9 mouse cellular contexts compared by ENCODE assay signal in genomic region chr3:96953489-96954233, GRCm38 (mm10). TPM values are rescaled to one million over a fixed set of nuclear protein-coding genes. Genes with fewer than 3 reads are reported as not detected.
DNase-seq lines count a peak whose midpoint lies in the region; ATAC-seq and TF ChIP-seq lines count a peak whose summit lies in the region.
"Had no signal": no experiment of that assay in that cellular context is flagged by ENCODE, and none has a peak within 500 bp of the region (broad histone marks: within the 10 kb centered on the region; RNA-seq: fewer than 3 reads in every experiment).

No protein-coding gene starts in this region.

- H3K36me3 ChIP-seq in kidney, adult 2 months (ENCODE audit: control insufficient read depth, insufficient read depth, low read length), result no peaks in the 10 kb centered on the region
- H3K36me3 ChIP-seq in heart, embryonic 15.5 days, result no peaks in the 10 kb centered on the region
- H3K36me3 ChIP-seq in limb, embryonic 15.5 days, result no peaks in the 10 kb centered on the region
- H3K36me3 ChIP-seq in stomach, embryonic 15.5 days, result no peaks in the 10 kb centered on the region
- H3K36me3 ChIP-seq in thymus, adult 2 months (ENCODE audit: control insufficient read depth, insufficient read depth, low read length), result no peaks in the 10 kb centered on the region
- H3K36me3 ChIP-seq: neural tube, embryonic 12.5 days had no signal

- H3K9ac ChIP-seq in heart, embryonic 15.5 days, result no peak overlapping the region
- H3K9ac ChIP-seq in limb, embryonic 15.5 days, result no peak overlapping the region
- no peak overlapping the region for H3K9ac ChIP-seq in stomach, embryonic 15.5 days
- H3K9ac ChIP-seq: neural tube, embryonic 12.5 days had no signal

- H3K4me1 ChIP-seq in kidney, adult 2 months (ENCODE audit: control insufficient read depth, insufficient read depth, low read length), result no peaks in the 10 kb centered on the region
- H3K4me1 ChIP-seq in heart, embryonic 15.5 days (replicated peaks), result peaks cover 17% of the 10 kb centered on the region
- H3K4me1 ChIP-seq in limb, embryonic 15.5 days, result peaks cover 7% of the 10 kb centered on the region; the same call in 1 of the 2 replicates
- H3K4me1 ChIP-seq in stomach, embryonic 15.5 days, result peaks cover 3% of the 10 kb centered on the region; the same call in 1 of the 2 replicates
- H3K4me1 ChIP-seq in thymus, adult 2 months (replicated peaks; ENCODE audit: control insufficient read depth, insufficient read depth, low read length), result no peaks in the 10 kb centered on the region

- H3K4me2 ChIP-seq in heart, embryonic 15.5 days, result peak overlapping the region; percentile 43
- 0 out of 2 replicates have a peak overlapping the region, but pooled peaks have one; percentile 22 for H3K4me2 ChIP-seq in limb, embryonic 15.5 days
- H3K4me2 ChIP-seq in stomach, embryonic 15.5 days, result peak overlapping the region; percentile 25
- H3K4me2 ChIP-seq: neural tube, embryonic 12.5 days had no signal

- no peak overlapping the region for H3K4me3 ChIP-seq in kidney, adult 2 months (ENCODE audit: insufficient read depth, low read depth, low read length)
- H3K4me3 ChIP-seq in heart, embryonic 15.5 days, result no peak overlapping the region
- no peak overlapping the region for H3K4me3 ChIP-seq in limb, embryonic 15.5 days
- no peak overlapping the region for H3K4me3 ChIP-seq in stomach, embryonic 15.5 days (replicated peaks)
- no peak overlapping the region for H3K4me3 ChIP-seq in thymus, adult 2 months (ENCODE audit: control insufficient read depth, insufficient read depth, low read length)
- H3K4me3 ChIP-seq: neural tube, embryonic 12.5 days had no signal

- 30% methylated on average over 14 of the region's 14 CpGs for WGBS in kidney, adult 2 months
- 27% methylated on average over 14 of the region's 14 CpGs for WGBS in heart, embryonic 15.5 days
- 31% methylated on average over 14 of the region's 14 CpGs for WGBS in limb, embryonic 15.5 days
- WGBS in stomach, embryonic 15.5 days, result 42% methylated on average over 14 of the region's 14 CpGs
- WGBS in thymus, adult 2 months, result 76% methylated on average over 14 of the region's 14 CpGs

- peak; percentile 26 for DNase-seq in kidney, adult 2 months
- no peak for DNase-seq in kidney, postnatal 36 days
- DNase-seq in T-cell, adult 2 months (ENCODE audit: low spot score), result no peak
- no peak for DNase-seq in thymus, adult 2 months
- DNase-seq in urinary bladder, postnatal 25 days (ENCODE audit: low spot score), result no peak

- no peak for TF ChIP-seq CTCF in kidney, adult 2 months (conservative IDR thresholded peaks at IDR 0.05; ENCODE audit: insufficient read depth, insufficient read length, low read depth, low read length)
- TF ChIP-seq CTCF in thymus, adult 2 months (IDR thresholded peaks at IDR 0.05; ENCODE audit: borderline replicate concordance, control insufficient read depth, extremely low read depth, insufficient read depth, low read length, poor library complexity), result no peak

- no peak for TF ChIP-seq POLR2A in kidney, adult 2 months (IDR thresholded peaks at IDR 0.05; ENCODE audit: low read depth, low read length)
- no peak for TF ChIP-seq POLR2A in thymus, adult 2 months (IDR thresholded peaks at IDR 0.05; ENCODE audit: control insufficient read depth, extremely low read depth, insufficient read depth, low read length, poor library complexity)

- H3K9me3 ChIP-seq in heart, embryonic 15.5 days (replicated peaks), result no peaks in the 10 kb centered on the region
- no peaks in the 10 kb centered on the region for H3K9me3 ChIP-seq in limb, embryonic 15.5 days
- no peaks in the 10 kb centered on the region for H3K9me3 ChIP-seq in stomach, embryonic 15.5 days
- H3K9me3 ChIP-seq: neural tube, embryonic 12.5 days had no signal

- ATAC-seq in heart, embryonic 15.5 days (replicated peaks; ENCODE audit: insufficient number of reproducible peaks, insufficient read depth, low FRiP score, low read depth), result peak; percentile 78
- ATAC-seq in limb, embryonic 15.5 days (ENCODE audit: insufficient number of reproducible peaks, low FRiP score, low TSS enrichment, low read depth), result no peak
- ATAC-seq in stomach, embryonic 15.5 days (ENCODE audit: insufficient read depth, low FRiP score, low read depth), result 0 out of 2 replicates have a peak, but pooled peaks have one; percentile 7

- H3K27me3 ChIP-seq in kidney, adult 2 months (replicated peaks; ENCODE audit: control insufficient read depth, insufficient read depth, low read length), result no peaks in the 10 kb centered on the region
- no peaks in the 10 kb centered on the region for H3K27me3 ChIP-seq in heart, embryonic 15.5 days
- H3K27me3 ChIP-seq in limb, embryonic 15.5 days, result no peaks in the 10 kb centered on the region
- no peaks in the 10 kb centered on the region for H3K27me3 ChIP-seq in stomach, embryonic 15.5 days (replicated peaks)
- no peaks in the 10 kb centered on the region for H3K27me3 ChIP-seq in thymus, adult 2 months (ENCODE audit: control insufficient read depth, insufficient read depth, low read length)
- H3K27me3 ChIP-seq: neural tube, embryonic 12.5 days had no signal

- H3K27ac ChIP-seq in kidney, adult 2 months (ENCODE audit: insufficient read depth, low read depth, low read length), result no peak overlapping the region
- H3K27ac ChIP-seq in heart, embryonic 15.5 days, result peak overlapping the region; percentile 68
- H3K27ac ChIP-seq in limb, embryonic 15.5 days, result no peak overlapping the region
- H3K27ac ChIP-seq in stomach, embryonic 15.5 days, result no peak overlapping the region
- no peak overlapping the region for H3K27ac ChIP-seq in thymus, adult 2 months (ENCODE audit: control insufficient read depth, insufficient read depth, low read length)
- H3K27ac ChIP-seq: neural tube, embryonic 12.5 days had no signal

RNA-seq across cellular contexts. Expression of gene Gja8, which starts 27.8 kb away (rescaled TPM):
- 0.01 TPM in 1 of 2 replicates, not detected in the other for polyA plus RNA-seq in kidney, adult 2 months (2012; rRNA removed)
- not detected in 2 replicates for polyA plus RNA-seq in heart, embryonic 15.5 days (2015; fragmentation: Nextera tagmentation; extraction: Ambion mirVana)
- polyA plus RNA-seq in limb, embryonic 15.5 days (2015; fragmentation: Nextera tagmentation; extraction: Ambion mirVana), result not detected in 2 replicates
- not detected in 2 replicates for polyA plus RNA-seq in stomach, embryonic 15.5 days (2015; fragmentation: Nextera tagmentation; extraction: Ambion mirVana)
- 0.01 TPM in 2 replicates for polyA plus RNA-seq in thymus, adult 2 months (2012; rRNA removed)

RNA-seq across cellular contexts. Expression of gene Gpr89, which starts 48.5 kb away (rescaled TPM):
- 28.9 and 33.6 TPM in 2 replicates for polyA plus RNA-seq in kidney, adult 2 months (2012; rRNA removed)
- 24.6 and 28.6 TPM in 2 replicates for polyA plus RNA-seq in heart, embryonic 15.5 days (2015; fragmentation: Nextera tagmentation; extraction: Ambion mirVana)
- 40.2 and 40.5 TPM in 2 replicates for polyA plus RNA-seq in limb, embryonic 15.5 days (2015; fragmentation: Nextera tagmentation; extraction: Ambion mirVana)
- 49.9 and 52.9 TPM in 2 replicates for polyA plus RNA-seq in stomach, embryonic 15.5 days (2015; fragmentation: Nextera tagmentation; extraction: Ambion mirVana)
- polyA plus RNA-seq in thymus, adult 2 months (2012; rRNA removed), result 17.3 and 19.5 TPM in 2 replicates

RNA-seq across cellular contexts. Expression of gene Gja5, which starts 49.2 kb away (rescaled TPM):
- 8.2 and 8.7 TPM in 2 replicates for polyA plus RNA-seq in kidney, adult 2 months (2012; rRNA removed)
- polyA plus RNA-seq in heart, embryonic 15.5 days (2015; fragmentation: Nextera tagmentation; extraction: Ambion mirVana), result 78.7 and 103 TPM in 2 replicates
- 26.0 and 29.3 TPM in 2 replicates for polyA plus RNA-seq in limb, embryonic 15.5 days (2015; fragmentation: Nextera tagmentation; extraction: Ambion mirVana)
- polyA plus RNA-seq in stomach, embryonic 15.5 days (2015; fragmentation: Nextera tagmentation; extraction: Ambion mirVana), result 13.1 and 14.3 TPM in 2 replicates
- polyA plus RNA-seq in thymus, adult 2 months (2012; rRNA removed), result 1.2 and 2.1 TPM in 2 replicates
